Mouse (Mus musculus): ENCODE results near the gene Vmn1r54. TPM values are rescaled to one million over a fixed set of nuclear protein-coding genes. Genes with fewer than 3 reads are reported as not detected.

The Vmn1r54 gene
- not detected in 2 replicates for polyA plus RNA-seq (2012; rRNA removed)

GRCm38 (mm10) chr6:90246000-90246399 is at the start of gene Vmn1r54:
Vmn1r54 (plus strand) TSS chr6:90246300.

GRCm38 (mm10) chr6:90202493-90202892 is 43.6 kb upstream of the Vmn1r54 start, which contains the start of gene V1ra8:
V1ra8 (plus strand) TSS chr6:90202793.

GRCm38 (mm10) chr6:90224338-90224737 is 21.8 kb upstream of the Vmn1r54 start, which contains the start of gene Vmn1r53:
Vmn1r53 (minus strand) TSS chr6:90224438.

GRCm38 (mm10) chr6:90300919-90301318 is 54.8 kb downstream of the Vmn1r54 start, which contains the start of gene BC048671:
BC048671 (plus strand) TSS chr6:90301219.

Other genes with a start within 250 kb of the Vmn1r54 start
- not detected in 2 replicates for gene Vmn1r47, start 230.2 kb upstream of the Vmn1r54 start, polyA plus RNA-seq (2012; rRNA removed)
- not detected in 2 replicates for gene Vmn1r48, start 209.5 kb upstream of the Vmn1r54 start, polyA plus RNA-seq (2012; rRNA removed)
- gene Vmn1r49, start 167.8 kb upstream of the Vmn1r54 start, polyA plus RNA-seq (2012; rRNA removed): not detected in 2 replicates
- not detected in 2 replicates for gene Vmn1r50, start 144.9 kb upstream of the Vmn1r54 start, polyA plus RNA-seq (2012; rRNA removed)
- gene Vmn1r51, start 123.7 kb upstream of the Vmn1r54 start, polyA plus RNA-seq (2012; rRNA removed): not detected in 2 replicates
- gene Vmn1r52, start 71.5 kb upstream of the Vmn1r54 start, polyA plus RNA-seq (2012; rRNA removed): not detected in 2 replicates
- not detected in 2 replicates for gene V1ra8, start 43.5 kb upstream of the Vmn1r54 start, polyA plus RNA-seq (2012; rRNA removed)
- not detected in 2 replicates for gene Vmn1r53, start 21.9 kb upstream of the Vmn1r54 start, polyA plus RNA-seq (2012; rRNA removed)
- not detected in 2 replicates for gene BC048671, start 54.9 kb downstream of the Vmn1r54 start, polyA plus RNA-seq (2012; rRNA removed)
- gene Chst13, start 78.9 kb downstream of the Vmn1r54 start, polyA plus RNA-seq (2012; rRNA removed): 0.16 and 0.39 TPM in 2 replicates
- gene Uroc1, start 87.0 kb downstream of the Vmn1r54 start, polyA plus RNA-seq (2012; rRNA removed): not detected in 2 replicates
- 16.9 and 17.0 TPM in 2 replicates for gene Zxdc, start 123.2 kb downstream of the Vmn1r54 start, polyA plus RNA-seq (2012; rRNA removed)
- gene Cfap100, start 182.5 kb downstream of the Vmn1r54 start, polyA plus RNA-seq (2012; rRNA removed): 10.5 and 11.5 TPM in 2 replicates
- 9.5 and 10.6 TPM in 2 replicates for gene Klf15, start 216.3 kb downstream of the Vmn1r54 start, polyA plus RNA-seq (2012; rRNA removed)
- gene Aldh1l1, start 240.1 kb downstream of the Vmn1r54 start, polyA plus RNA-seq (2012; rRNA removed): 22.0 and 26.6 TPM in 2 replicates